Mouse (Mus musculus): ENCODE measurements around the gene Rbfox3.

Rbfox3 gene

GRCm38 (mm10) chr11:118728797-118729196 lies 182.6 kb downstream of the Rbfox3 start:
- DNase-seq (ENCODE audit: low spot score in 2 of 2) = no peak

- no peak for DNase-seq (ENCODE audit: low spot score in 2 of 2)
Observed at GRCm38 (mm10) chr11:118728083-118728551, 183.3 kb downstream of the Rbfox3 start.

DNA sequence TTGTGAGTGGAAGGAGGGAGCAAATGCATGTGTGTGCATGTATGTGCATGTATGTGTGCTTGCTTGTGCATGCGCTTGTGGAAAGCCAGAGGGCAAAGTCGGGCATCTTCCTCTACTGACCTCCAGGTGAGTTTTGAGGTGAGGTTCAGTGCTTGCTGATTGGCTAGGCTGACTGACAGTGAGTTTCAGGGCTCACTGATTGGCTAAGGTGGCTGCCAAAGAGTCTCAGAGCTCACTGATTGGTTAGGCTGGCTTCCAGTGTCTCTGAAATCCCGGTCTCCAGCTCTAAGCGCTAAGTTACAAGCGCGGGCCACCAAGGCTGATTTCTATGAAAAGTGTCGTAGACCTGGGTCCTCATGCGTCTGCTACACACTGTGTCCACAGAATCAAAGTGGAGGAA lies 185.0 kb downstream of the Rbfox3 start:
- DNase-seq (ENCODE audit: low spot score in 2 of 2) = no peak

GRCm38 (mm10) chr11:118724423-118724822 lies 187.0 kb downstream of the Rbfox3 start:
- DNase-seq (ENCODE audit: low spot score in 2 of 2) = no peak

- DNase-seq (ENCODE audit: low spot score in 2 of 2) = no peak
Observed at GRCm38 (mm10) chr11:118723166-118723565, 188.2 kb downstream of the Rbfox3 start.

- no peak for DNase-seq (ENCODE audit: low spot score in 2 of 2)
Observed at GRCm38 (mm10) chr11:118721898-118722297, 189.5 kb downstream of the Rbfox3 start.

- no peak for DNase-seq (ENCODE audit: low spot score in 2 of 2)
Observed at GRCm38 (mm10) chr11:118714601-118715524, 196.5 kb downstream of the Rbfox3 start.

- no peak for DNase-seq (ENCODE audit: low spot score in 2 of 2)
Observed at GRCm38 (mm10) chr11:118712761-118713160, 198.6 kb downstream of the Rbfox3 start.

GRCm38 (mm10) chr11:118712058-118712457 lies 199.3 kb downstream of the Rbfox3 start:
- no peak for DNase-seq (ENCODE audit: low spot score in 2 of 2)

DNA sequence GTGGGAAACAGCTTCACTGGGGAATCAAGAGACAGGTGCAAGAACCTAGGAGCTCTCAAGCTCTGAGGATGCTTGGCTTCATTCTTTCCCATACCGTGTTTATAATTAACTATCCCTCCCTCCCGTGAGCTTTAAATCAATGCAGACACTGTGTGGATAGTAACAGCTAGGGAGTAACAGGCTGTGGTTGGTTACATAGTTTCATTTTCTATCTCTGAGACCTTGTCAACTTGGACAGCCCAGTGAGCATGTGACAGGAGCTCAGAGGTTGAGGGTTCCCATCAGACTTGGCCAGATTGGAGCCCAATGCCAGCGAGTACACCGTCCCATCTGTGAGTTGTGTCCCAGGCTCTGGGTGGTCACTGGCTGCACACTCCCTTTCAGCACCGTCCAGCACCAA lies 201.4 kb downstream of the Rbfox3 start:
- DNase-seq (ENCODE audit: low spot score in 2 of 2) = no peak

DNA sequence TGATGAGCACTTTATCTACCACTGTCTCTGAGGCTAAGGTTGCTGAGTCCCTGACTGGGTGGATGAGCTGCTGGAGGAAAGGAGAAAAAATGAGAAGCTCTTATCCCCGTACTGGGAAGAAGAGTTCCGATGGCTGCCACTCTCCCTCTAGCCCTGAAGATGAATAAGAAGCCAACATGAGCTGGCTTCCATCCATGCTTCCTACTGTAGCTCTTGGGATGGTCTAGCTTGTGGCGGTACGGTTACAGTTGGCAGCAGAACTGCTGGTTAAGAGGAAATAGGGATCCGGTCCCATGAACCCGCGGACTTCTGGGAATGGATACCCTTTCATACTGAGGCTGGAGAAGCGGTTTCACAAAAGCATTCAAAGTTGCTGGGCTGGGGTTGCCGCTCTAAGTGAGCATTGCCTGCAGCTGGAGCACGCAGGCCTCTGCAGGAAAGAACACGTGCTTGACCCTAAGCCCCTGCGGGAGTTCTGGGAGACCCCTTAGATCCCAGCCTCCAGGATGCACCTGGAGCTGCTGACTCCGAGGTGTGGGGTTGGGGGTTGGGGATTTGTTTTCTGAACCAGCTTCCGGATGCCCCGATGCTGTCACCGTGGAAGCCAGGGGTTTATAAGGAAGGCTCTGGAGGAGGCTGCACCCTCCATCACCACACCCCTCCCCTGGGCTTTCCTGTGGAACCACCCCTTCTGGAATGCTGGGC lies 215.0 kb downstream of the Rbfox3 start:
- no peak for DNase-seq (ENCODE audit: low spot score in 2 of 2)

- DNase-seq (ENCODE audit: low spot score in 2 of 2) = no peak
Observed at GRCm38 (mm10) chr11:118693276-118693675, 218.1 kb downstream of the Rbfox3 start.

- no peak for DNase-seq (ENCODE audit: low spot score in 2 of 2)
Observed at GRCm38 (mm10) chr11:118690262-118690661, 221.1 kb downstream of the Rbfox3 start.

DNA sequence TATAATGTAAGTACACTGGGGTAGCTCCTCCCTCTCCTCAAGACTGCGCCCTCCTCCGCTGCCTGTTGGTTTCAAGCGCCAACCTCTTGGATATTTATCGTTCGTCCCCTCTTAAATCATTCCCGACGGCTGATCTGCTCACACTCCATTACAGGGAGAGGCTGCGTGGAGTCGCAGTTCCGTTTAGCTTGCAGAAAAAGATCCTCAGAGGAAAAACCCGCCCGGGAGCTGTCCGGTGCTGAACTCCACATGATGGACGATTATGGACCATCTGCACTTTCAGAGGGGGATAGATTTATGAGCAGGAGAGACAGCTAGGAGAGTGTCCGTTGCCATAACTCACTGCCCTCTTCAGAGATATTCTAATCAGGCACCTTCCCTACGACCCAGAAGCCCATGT lies 226.0 kb downstream of the Rbfox3 start:
- DNase-seq (ENCODE audit: low spot score in 2 of 2) = no peak

GRCm38 (mm10) chr11:118684665-118685064 lies 226.7 kb downstream of the Rbfox3 start:
- DNase-seq (ENCODE audit: low spot score in 2 of 2) = no peak

DNA sequence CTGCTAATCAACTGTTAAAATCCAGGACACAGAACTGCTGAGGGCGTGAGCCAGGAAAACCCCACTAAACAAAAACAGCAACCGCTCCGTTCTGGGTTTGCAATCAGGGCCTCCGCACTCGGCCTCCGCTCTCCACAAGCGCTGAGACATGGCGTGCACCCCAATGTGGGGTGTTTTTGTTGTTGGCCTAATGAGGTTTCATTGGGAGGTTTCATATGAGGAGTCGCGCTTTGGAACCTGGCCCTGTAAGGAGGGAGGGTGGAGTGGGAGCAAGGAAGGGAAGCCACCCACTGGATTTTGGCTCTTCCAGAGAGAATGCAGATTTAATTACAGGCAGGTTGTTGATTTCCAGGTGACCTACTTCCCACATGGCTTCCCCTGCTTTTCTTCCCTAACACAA lies 230.7 kb downstream of the Rbfox3 start:
- no peak for DNase-seq (ENCODE audit: low spot score in 2 of 2)

DNA sequence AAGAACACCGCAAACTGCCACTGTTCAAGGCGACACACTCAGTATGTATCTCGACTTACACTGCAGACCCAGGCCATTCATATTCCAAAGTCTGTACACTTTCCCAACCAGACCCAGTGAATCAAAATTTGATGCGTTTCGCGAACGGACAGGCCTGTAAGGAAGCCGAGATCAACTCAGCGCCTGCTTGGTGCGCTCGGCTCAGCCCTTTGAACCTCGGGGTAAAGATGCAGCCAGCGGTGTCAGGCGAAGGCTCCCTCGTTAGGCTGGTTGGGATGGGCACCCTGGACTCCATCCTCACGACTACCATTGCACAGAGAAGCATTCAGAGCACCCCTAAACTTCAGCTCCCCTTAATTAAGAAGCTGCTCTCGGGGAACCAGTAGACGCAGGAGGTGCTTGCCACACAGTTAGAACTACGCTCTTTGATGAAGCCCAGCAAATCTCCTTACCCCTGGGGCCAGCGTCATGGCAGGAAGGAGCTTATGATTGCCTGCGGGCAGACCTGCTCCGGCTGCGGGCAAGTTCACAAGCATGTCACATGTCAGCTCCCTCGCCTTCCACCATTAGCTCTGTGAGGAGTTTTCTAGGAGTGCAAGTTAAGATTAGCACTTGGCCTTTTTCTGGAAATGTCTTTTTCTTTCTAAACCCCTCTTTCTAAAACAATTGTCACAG lies 231.5 kb downstream of the Rbfox3 start:
- DNase-seq (ENCODE audit: low spot score in 2 of 2) = no peak

GRCm38 (mm10) chr11:118678515-118679104 lies 232.8 kb downstream of the Rbfox3 start:
- DNase-seq (ENCODE audit: low spot score in 2 of 2) = no peak

- DNase-seq (ENCODE audit: low spot score in 2 of 2) = no peak
Observed at GRCm38 (mm10) chr11:118677277-118677676, 234.1 kb downstream of the Rbfox3 start.

DNA sequence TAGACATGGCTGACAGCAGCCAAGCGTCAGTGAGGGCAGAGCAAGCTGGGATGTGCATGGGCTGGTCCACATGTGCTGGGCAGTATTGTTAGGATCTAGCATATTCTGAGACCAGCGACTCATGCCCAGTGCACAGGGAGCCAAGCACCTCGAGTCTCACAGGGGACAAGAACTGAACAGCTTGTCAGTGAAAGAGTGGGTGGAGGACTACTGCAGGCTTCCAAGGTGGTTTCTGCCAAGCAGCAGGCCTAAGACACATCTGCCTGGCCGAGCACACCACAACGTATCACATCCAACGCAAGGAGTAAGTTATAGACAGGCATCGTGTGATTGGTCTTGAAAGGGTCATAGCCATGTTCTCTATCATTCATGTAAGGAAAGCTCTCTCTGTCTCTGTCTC lies 235.0 kb downstream of the Rbfox3 start:
- DNase-seq (ENCODE audit: low spot score in 2 of 2) = no peak

- no peak for DNase-seq (ENCODE audit: low spot score in 2 of 2)
Observed at GRCm38 (mm10) chr11:118671958-118672357, 239.4 kb downstream of the Rbfox3 start.

GRCm38 (mm10) chr11:118671216-118671615 lies 240.2 kb downstream of the Rbfox3 start:
- no peak for DNase-seq (ENCODE audit: low spot score in 2 of 2)
